Mouse (Mus musculus): ENCODE data around the gene Trmt5. TPM values are rescaled to one million over a fixed set of nuclear protein-coding genes. Genes with fewer than 3 reads are reported as not detected.
A peak's percentile ranks its signal among the peaks of the same experiment; 100 is the strongest.

Gene Trmt5
- 19.2 and 22.3 TPM in 2 replicates for polyA plus RNA-seq (2014; fragmentation: Nextera tagmentation; extraction: Ambion mirVana)

DNA sequence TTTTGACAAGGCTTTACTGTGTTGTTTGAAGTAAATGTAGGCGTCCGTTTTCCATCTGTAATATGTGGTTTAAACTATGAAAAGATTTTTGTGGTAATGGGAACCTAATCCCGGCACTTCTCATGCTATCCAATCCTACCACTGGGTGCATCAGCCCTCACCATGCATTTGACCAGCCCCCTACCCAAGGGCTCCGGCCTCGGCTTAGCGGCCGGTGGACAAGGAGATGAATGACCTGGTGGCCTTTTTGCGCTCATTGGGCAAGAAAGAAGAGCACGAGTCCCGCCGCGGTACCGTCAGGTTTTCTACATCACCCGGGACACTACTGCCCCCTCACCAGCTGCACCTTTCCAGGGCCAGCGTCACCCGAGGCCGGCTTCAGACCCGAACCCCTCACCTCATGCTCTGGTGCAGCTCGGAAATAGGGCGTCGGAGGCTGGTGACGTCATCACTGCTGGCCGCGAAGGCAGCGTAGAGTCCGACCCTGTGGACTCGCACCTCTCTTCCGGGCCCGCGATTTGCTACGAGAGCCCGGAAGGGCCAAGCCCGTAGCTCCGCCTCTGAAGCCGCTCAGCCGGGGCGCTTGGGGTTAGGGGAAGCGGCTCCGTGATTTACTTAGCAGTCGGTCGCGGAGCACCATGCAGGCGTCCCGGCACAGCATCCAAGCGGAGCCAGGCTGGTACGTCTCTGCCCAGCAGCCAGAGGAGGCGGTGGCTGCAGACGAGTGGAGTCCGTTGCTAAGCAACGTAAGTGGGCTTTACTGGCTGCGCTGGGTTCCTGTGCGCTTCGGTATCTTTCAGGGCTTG, at the start of gene Trmt5, which contains the start of gene Slc38a6:
TSS of gene Trmt5 (minus strand) at position 424 of the 806 bp plus-strand sequence.
TSS of gene Slc38a6 (plus strand) at position 493 of the 806 bp plus-strand sequence.
- WGBS = under 1% methylated on average over 53 of the region's 53 CpGs
- H3K4me1 ChIP-seq (replicated peaks; ENCODE audit: control insufficient read depth, insufficient read depth, low read length) = no peaks in the 10 kb centered on the region
- H3K27me3 ChIP-seq (ENCODE audit: control insufficient read depth, insufficient read depth, low read length) = no peaks in the 10 kb centered on the region

DNA sequence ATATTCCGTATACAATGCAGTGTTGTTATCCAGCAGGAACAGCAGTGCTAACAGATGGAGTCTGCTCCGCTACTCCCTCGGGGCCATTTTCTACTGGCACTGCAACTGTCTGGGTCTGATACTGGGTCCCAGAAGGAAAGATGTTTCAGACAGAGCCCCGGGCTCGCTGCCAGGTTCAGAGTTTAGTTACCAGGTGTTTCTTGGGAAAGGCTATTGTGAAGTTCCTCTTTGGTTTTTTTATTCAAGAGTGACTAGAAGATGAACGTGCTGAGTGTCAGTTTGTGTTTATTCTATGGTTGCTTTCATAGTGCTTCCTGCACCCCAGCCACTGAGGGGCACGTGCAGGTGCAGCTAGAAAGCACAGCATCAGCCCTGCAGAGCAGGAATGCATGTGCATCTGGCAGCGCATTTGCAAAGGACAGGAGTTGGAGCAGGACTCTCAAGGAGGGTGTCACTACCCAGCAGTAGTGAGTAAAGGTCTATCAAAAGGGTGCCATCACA, 47.6 kb upstream of the Trmt5 start:
- Histone ChIP-seq H3K4me2 (replicated peaks; ENCODE audit: low read depth, low read length) (no peak overlapping the region), H3K27me3 (ENCODE audit: control insufficient read depth, insufficient read depth, low read length) (no peaks in the 10 kb centered on the region), H3K36me3 (ENCODE audit: control insufficient read depth, insufficient read depth, low read length) (no peaks in the 10 kb centered on the region), H3K4me3 (ENCODE audit: low read depth, low read length) (no peak overlapping the region), H3K4me1 (replicated peaks; ENCODE audit: control insufficient read depth, insufficient read depth, low read length) (no peaks in the 10 kb centered on the region), H3K27ac (ENCODE audit: low read depth, low read length) (no peak overlapping the region), H3K9me3 (ENCODE audit: control insufficient read depth, low read length) (no peaks in the 10 kb centered on the region), H3K9ac (ENCODE audit: low read depth, low read length) (no peak overlapping the region)
- ATAC-seq (ENCODE audit: low FRiP score) (no peak), DNase-seq (ENCODE audit: low spot score) (no peak)
- WGBS = 69% methylated on average over 8 of the region's 8 CpGs

More for the DNA sequence above, at the start of gene Trmt5, which contains the start of gene Slc38a6:
- peak within 1 kb of the TSS; percentile 81 for H3K27ac ChIP-seq (ENCODE audit: low read depth, low read length)
- DNase-seq (ENCODE audit: low spot score) (peak; percentile 94), ATAC-seq (ENCODE audit: low FRiP score) (peak; percentile 98)
- peak within 1 kb of the TSS; percentile 70 for H3K9ac ChIP-seq (ENCODE audit: low read depth, low read length)
- 0 out of 2 replicates have a peak, but pooled peaks cover 2% of the 10 kb centered on the region for H3K36me3 ChIP-seq (ENCODE audit: control insufficient read depth, insufficient read depth, low read length)
- no peaks in the 10 kb centered on the region for H3K9me3 ChIP-seq (ENCODE audit: control insufficient read depth, low read length)
- H3K4me2 ChIP-seq (replicated peaks; ENCODE audit: low read depth, low read length) = peak within 1 kb of the TSS; percentile 42
- peak within 1 kb of the TSS; percentile 61 for H3K4me3 ChIP-seq (ENCODE audit: low read depth, low read length)

DNA sequence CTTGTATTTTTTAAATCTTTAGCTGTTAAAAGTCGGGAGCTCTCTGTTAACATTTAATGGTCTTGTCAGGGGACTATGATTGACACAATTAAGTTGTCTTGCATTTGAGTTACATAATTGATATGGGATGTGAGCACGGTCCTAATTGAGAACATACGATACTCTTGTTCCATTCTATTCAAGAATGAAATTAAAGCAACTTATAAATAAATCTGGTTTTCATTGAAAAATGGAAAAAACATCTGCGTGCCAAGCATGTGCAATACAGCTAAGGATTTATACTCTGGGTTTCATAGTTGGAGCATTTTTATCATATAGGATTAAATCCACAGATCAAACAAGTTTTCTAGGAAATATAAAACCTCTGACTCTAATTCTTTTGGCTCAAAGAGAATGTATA, 46.2 kb upstream of the Trmt5 start:
- Histone ChIP-seq H3K9me3 (ENCODE audit: control insufficient read depth, low read length) (no peaks in the 10 kb centered on the region), H3K4me1 (replicated peaks; ENCODE audit: control insufficient read depth, insufficient read depth, low read length) (no peaks in the 10 kb centered on the region), H3K27ac (ENCODE audit: low read depth, low read length) (no peak overlapping the region), H3K27me3 (ENCODE audit: control insufficient read depth, insufficient read depth, low read length) (no peaks in the 10 kb centered on the region), H3K4me3 (ENCODE audit: low read depth, low read length) (no peak overlapping the region), H3K4me2 (replicated peaks; ENCODE audit: low read depth, low read length) (no peak overlapping the region), H3K36me3 (ENCODE audit: control insufficient read depth, insufficient read depth, low read length) (no peaks in the 10 kb centered on the region), H3K9ac (ENCODE audit: low read depth, low read length) (no peak overlapping the region)
- no peak for DNase-seq (ENCODE audit: low spot score)
- ATAC-seq (ENCODE audit: low FRiP score) = no peak
- WGBS = 69% methylated on average over 4 of the region's 4 CpGs

DNA sequence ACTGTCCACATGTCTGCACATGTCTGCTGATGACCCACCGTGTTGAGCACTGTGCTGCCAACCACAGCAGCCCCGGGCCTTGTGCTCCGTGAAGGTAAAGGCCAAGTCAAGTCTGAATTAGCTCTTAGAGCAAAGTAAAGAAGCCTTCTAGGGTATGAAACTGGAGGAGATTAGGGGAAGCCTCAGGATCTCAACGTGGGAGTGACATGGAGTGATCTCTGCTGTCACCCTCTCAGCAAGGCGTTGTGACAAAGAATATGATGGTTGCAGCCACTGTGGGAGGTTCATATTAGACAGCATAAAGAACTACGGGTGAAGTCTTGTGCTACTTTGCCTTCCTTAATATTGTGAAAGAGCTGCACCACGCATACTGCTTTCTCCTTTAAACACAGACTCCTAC, 43.7 kb upstream of the Trmt5 start:
- Histone ChIP-seq H3K4me3 (ENCODE audit: low read depth, low read length) (no peak overlapping the region), H3K9me3 (ENCODE audit: control insufficient read depth, low read length) (no peaks in the 10 kb centered on the region), H3K9ac (ENCODE audit: low read depth, low read length) (no peak overlapping the region), H3K36me3 (ENCODE audit: control insufficient read depth, insufficient read depth, low read length) (no peaks in the 10 kb centered on the region), H3K4me1 (replicated peaks; ENCODE audit: control insufficient read depth, insufficient read depth, low read length) (no peaks in the 10 kb centered on the region), H3K27ac (ENCODE audit: low read depth, low read length) (no peak overlapping the region), H3K4me2 (replicated peaks; ENCODE audit: low read depth, low read length) (no peak overlapping the region), H3K27me3 (ENCODE audit: control insufficient read depth, insufficient read depth, low read length) (no peaks in the 10 kb centered on the region)
- 76% methylated on average over 7 of the region's 7 CpGs for WGBS
- DNase-seq (ENCODE audit: low spot score) (no peak), ATAC-seq (ENCODE audit: low FRiP score) (no peak)

DNA sequence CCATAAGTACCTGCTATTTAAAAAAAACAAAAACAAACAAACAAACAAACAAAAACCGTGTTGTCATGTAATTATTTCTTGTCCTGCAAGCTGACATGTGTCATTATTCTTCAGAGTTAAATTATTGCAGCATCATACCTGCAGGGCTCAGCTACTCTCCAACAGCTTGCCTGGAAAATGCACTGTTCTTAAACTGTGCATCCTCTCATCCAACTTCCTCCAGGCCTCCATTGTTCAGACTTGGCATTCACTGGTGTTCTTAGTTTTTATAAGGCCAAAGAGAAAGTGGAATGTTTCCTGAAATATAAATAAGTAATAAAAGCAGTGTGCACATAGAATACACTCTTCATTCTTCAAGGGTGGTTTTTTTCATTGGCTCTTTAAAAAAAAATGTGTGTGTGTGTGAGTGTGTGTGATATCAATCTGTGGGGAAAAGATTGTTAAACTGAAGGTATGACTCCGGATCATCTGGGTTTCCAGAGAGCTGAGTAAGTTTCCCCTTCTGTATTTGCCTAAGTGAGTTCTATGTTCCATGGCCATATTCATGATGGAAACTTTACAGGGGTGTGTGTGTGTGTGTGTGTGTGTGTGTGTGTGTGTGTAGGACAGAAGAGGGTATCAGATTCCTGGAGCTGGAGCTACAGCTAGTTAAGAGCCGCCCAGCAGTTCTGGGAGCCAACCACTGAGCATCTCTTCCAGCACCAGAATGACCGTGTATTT, 42.1 kb upstream of the Trmt5 start:
- H3K4me1 ChIP-seq (replicated peaks; ENCODE audit: control insufficient read depth, insufficient read depth, low read length) = no peaks in the 10 kb centered on the region
- no peak overlapping the region for H3K9ac ChIP-seq (ENCODE audit: low read depth, low read length)
- no peak overlapping the region for H3K4me3 ChIP-seq (ENCODE audit: low read depth, low read length)
- H3K27ac ChIP-seq (ENCODE audit: low read depth, low read length) = no peak overlapping the region
- no peak overlapping the region for H3K4me2 ChIP-seq (replicated peaks; ENCODE audit: low read depth, low read length)
- no peaks in the 10 kb centered on the region for H3K36me3 ChIP-seq (ENCODE audit: control insufficient read depth, insufficient read depth, low read length)
- 89% methylated on average over 4 of the region's 4 CpGs for WGBS
- ATAC-seq (ENCODE audit: low FRiP score) (no peak), DNase-seq (ENCODE audit: low spot score) (no peak)
- H3K27me3 ChIP-seq (ENCODE audit: control insufficient read depth, insufficient read depth, low read length) = no peaks in the 10 kb centered on the region
- H3K9me3 ChIP-seq (ENCODE audit: control insufficient read depth, low read length) = no peaks in the 10 kb centered on the region

DNA sequence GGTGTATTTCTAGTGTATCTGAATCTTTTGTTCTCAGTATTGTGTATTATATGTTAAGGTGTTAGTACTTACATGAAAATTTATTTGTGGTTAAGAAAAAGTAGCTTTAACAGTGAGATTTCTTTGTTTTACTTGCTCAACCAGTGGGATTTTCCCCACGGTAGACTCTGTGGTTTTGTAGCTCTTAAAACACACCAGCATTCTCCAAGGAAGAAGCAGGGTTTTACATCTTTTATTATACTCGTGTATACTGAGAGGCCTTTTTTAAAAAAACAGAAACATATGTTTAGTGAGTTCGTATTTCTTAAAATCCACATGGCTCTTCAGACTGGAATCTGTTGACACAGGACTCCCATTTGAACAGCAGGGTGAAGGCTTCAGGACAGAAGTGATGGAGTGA, 40.9 kb upstream of the Trmt5 start:
- Histone ChIP-seq H3K4me3 (ENCODE audit: low read depth, low read length) (no peak overlapping the region), H3K36me3 (ENCODE audit: control insufficient read depth, insufficient read depth, low read length) (no peaks in the 10 kb centered on the region), H3K27me3 (ENCODE audit: control insufficient read depth, insufficient read depth, low read length) (no peaks in the 10 kb centered on the region), H3K27ac (ENCODE audit: low read depth, low read length) (no peak overlapping the region), H3K9ac (ENCODE audit: low read depth, low read length) (no peak overlapping the region), H3K9me3 (ENCODE audit: control insufficient read depth, low read length) (no peaks in the 10 kb centered on the region), H3K4me1 (replicated peaks; ENCODE audit: control insufficient read depth, insufficient read depth, low read length) (no peaks in the 10 kb centered on the region), H3K4me2 (replicated peaks; ENCODE audit: low read depth, low read length) (no peak overlapping the region)
- DNase-seq (ENCODE audit: low spot score) (no peak), ATAC-seq (ENCODE audit: low FRiP score) (no peak)
- WGBS = 64% methylated on average over 3 of the region's 3 CpGs

DNA sequence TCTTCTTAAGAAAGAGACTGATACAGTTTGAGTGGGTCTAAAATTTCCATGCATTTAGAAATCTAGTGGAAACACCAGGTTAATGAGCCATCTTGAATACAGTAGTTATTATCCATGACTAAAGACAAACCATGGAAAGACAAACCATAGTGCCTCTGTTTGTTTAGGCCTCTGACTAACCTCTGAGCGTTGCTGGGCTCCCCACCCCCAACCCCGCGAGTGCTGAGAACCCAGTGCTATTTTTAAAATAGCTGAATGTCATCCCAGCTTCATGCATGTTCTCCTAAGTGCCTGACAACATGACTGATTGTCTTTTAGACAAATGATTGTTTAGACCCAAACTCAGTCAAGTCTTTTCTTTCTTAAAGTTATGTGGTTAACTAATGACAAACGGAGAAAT, 39.1 kb upstream of the Trmt5 start:
- H3K36me3 ChIP-seq (ENCODE audit: control insufficient read depth, insufficient read depth, low read length) = no peaks in the 10 kb centered on the region
- H3K9me3 ChIP-seq (ENCODE audit: control insufficient read depth, low read length) = no peaks in the 10 kb centered on the region
- DNase-seq (ENCODE audit: low spot score) (no peak), ATAC-seq (ENCODE audit: low FRiP score) (no peak)
- no peaks in the 10 kb centered on the region for H3K4me1 ChIP-seq (replicated peaks; ENCODE audit: control insufficient read depth, insufficient read depth, low read length)
- H3K27me3 ChIP-seq (ENCODE audit: control insufficient read depth, insufficient read depth, low read length) = no peaks in the 10 kb centered on the region
- H3K4me3 ChIP-seq (ENCODE audit: low read depth, low read length) = no peak overlapping the region
- no peak overlapping the region for H3K9ac ChIP-seq (ENCODE audit: low read depth, low read length)
- no peak overlapping the region for H3K27ac ChIP-seq (ENCODE audit: low read depth, low read length)
- 30% methylated on average over 4 of the region's 4 CpGs for WGBS
- H3K4me2 ChIP-seq (replicated peaks; ENCODE audit: low read depth, low read length) = no peak overlapping the region

DNA sequence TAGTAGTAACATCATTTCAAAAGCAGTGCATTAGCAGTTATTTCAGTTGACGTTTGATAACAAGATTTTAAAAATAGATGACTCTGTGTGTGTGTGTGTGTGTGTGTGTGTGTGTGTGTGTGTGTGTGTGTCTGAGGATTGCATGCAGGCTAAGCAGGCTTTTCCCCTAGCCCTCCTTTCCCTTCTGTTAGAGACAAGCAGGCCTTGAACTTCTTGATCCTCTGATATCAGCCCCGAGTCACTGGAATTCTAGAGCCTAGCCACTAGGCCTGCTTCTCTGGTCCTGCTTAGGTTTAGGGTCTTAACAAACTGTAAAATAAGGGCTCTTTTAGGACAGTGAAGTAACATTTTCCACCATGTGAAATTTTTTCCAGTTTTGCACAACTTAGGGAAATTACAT, 38.7 kb upstream of the Trmt5 start:
- H3K9ac ChIP-seq (ENCODE audit: low read depth, low read length) = no peak overlapping the region
- ATAC-seq (ENCODE audit: low FRiP score) (no peak), DNase-seq (ENCODE audit: low spot score) (no peak)
- H3K36me3 ChIP-seq (ENCODE audit: control insufficient read depth, insufficient read depth, low read length) = no peaks in the 10 kb centered on the region
- no peak overlapping the region for H3K27ac ChIP-seq (ENCODE audit: low read depth, low read length)
- H3K27me3 ChIP-seq (ENCODE audit: control insufficient read depth, insufficient read depth, low read length) = no peaks in the 10 kb centered on the region
- no peak overlapping the region for H3K4me3 ChIP-seq (ENCODE audit: low read depth, low read length)
- H3K9me3 ChIP-seq (ENCODE audit: control insufficient read depth, low read length) = no peaks in the 10 kb centered on the region
- 58% methylated on average over 2 of the region's 2 CpGs for WGBS
- no peak overlapping the region for H3K4me2 ChIP-seq (replicated peaks; ENCODE audit: low read depth, low read length)
- H3K4me1 ChIP-seq (replicated peaks; ENCODE audit: control insufficient read depth, insufficient read depth, low read length) = no peaks in the 10 kb centered on the region

All from hindbrain, embryonic 11.5 days (tissue).